Mouse (Mus musculus): Measurements from ENCODE around the gene Eng.
A peak's percentile ranks its signal among the peaks of the same experiment; 100 is the strongest.

Eng gene

DNA sequence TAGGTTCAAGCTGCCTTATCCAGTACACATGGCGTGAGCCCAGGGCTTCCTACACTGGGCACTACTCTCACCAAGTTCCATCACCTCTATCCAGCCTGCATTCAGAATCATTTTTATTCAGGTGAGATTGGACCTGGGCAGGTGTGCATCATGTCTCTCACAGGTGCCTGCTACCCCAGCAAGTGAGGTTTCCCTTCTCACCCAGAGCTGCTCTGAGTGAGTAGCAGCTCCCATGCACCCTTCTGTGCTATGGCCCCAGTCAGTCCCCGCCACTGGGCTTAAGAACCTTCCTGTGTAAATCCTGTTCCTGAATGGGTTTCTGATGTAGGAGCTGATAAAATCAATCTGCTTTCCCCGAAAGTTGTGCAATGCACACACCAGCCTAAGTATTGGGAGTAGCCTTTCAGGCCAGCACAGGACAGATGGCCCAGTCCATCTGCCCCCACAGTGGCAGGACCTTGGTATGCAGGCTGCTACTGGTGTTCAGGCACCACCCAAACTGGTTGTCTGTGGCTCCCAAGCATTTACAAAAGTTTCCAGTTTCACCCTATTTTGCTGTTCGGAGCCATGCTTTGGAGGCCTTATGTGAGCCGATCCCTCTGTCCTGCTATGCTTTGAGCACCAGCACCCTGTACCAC, 22.2 kb upstream of the Eng start:
- no peak for DNase-seq (ENCODE audit: low spot score)

GRCm38 (mm10) chr2:32625212-32625872, 21.1 kb upstream of the Eng start:
- no peak for DNase-seq (ENCODE audit: low spot score)

- DNase-seq (ENCODE audit: low spot score) = no peak
These were observed 20.3 kb upstream of the Eng start for GRCm38 (mm10) chr2:32625873-32626694.

- no peak for DNase-seq (ENCODE audit: low spot score)
These were observed 18.9 kb upstream of the Eng start for GRCm38 (mm10) chr2:32627266-32628043.

DNA sequence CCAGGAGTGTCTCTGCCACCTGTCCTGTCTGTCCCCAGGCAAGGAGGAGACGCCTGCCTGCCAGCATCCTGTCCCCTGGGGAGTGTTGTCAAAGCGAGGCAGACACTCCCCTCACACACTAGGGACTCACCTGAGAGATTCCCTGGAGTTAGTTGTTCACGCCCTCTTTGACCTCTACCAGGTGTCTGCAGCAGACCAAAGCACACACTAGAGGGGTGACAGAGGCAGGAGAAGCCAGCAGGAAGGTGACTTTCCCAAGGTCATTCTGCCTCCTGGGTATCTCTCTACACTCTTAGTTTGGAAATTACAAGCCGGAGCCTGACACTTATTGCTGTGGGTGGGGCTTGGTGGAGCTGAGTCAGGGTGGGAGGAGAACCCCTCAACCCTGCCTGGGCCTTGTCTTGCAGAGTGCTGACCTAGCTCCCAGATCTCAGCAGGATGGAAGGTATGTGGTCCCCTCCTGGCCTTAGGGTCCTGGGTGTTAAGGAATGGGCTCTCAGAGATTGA, 18.3 kb upstream of the Eng start:
- no peak for DNase-seq (ENCODE audit: low spot score)

GRCm38 (mm10) chr2:32628729-32629128, 17.7 kb upstream of the Eng start:
- DNase-seq (ENCODE audit: low spot score) = peak; percentile 63

- DNase-seq (ENCODE audit: low spot score) = no peak
These were observed 17.0 kb upstream of the Eng start for GRCm38 (mm10) chr2:32629276-32629976.

DNA sequence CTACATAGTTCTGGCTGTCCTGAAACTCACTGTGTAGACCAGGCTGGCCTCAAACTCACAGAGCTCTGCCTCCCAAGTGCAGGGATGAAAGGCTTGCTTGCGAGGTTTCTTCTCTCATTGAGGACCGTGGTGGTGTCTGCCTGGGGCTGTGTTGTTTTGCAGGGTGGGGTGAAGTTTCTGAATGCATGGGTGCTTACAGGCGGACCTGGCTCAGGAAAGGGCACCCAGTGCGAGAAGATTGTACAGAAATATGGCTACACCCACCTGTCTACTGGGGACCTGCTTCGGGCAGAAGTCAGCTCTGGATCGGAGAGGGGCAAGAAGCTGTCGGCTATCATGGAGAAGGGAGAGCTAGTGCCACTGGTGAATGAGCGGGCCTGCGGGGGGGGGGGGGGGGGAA, 16.4 kb upstream of the Eng start:
- DNase-seq (ENCODE audit: low spot score) = no peak

DNA sequence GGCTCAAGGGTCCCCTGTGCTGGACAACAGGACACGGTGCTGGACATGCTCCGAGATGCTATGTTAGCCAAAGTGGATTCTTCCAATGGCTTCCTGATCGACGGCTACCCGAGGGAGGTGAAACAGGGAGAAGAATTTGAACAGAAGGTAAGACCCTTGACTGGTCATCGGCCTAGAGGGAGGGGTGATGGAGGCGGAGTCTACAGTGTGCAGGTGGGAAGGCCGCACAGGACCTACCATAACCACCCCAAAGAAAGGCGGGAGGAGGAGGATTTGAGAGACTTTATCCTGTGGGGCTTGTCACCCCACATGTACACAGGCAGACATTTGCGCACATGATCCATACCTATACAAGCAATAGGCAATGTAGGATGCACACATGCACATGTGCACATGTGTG, 15.3 kb upstream of the Eng start:
- no peak for DNase-seq (ENCODE audit: low spot score)

DNA sequence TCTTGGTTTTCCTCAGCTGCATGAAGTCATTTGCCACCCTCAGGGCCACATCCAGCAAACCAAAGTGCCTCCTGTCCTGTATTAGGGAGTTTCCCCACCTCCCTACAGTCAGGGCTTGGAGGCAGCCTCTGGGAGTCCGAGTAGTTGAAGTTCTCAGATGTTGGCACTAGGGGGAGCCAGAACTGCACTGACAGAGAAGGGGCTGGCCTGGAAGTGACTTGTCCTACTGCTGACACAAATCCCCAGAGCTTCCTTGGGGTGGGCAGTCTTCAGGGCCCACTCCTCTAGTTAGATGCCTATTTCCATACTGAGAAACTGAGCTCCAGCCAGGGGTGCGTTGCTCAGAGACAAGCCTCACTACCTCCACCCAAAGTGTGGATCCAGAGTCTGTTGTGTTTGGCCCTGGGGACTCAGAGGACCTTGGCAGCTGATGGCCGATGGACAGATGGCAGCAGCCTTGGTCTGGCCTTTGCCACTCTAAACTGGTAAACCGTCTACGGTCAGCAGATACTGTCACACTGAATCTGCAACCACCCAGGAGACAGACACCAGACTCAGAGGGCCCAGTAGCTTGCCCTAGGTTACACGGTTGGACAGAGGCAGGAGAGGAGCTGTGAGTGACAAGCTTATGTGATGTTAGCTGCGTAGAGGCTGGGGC, 14.5 kb upstream of the Eng start:
- peak; percentile 80 for DNase-seq (ENCODE audit: low spot score)

GRCm38 (mm10) chr2:32633660-32634059, 12.7 kb upstream of the Eng start:
- DNase-seq (ENCODE audit: low spot score) = no peak

- no peak for DNase-seq (ENCODE audit: low spot score)
These were observed 11.9 kb upstream of the Eng start for GRCm38 (mm10) chr2:32634277-32635105.

DNA sequence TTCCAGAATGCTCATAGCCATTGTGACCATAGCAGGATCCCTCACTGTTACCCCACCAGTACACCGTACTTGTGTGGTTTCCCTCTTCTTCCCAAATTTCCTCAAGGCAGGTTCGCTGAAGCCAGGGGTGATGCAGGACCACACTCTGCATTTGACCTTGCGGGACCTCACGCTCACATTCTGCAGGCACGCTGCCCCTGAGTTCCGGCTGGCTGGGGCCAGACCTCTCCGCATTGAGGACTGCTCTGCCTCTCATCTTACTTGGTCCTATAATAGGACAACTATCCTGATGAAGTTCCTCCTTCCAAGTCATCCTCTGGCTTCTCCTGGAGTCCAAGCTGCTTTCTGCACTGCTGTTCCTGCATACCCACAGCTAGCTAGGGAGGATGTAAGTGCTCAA, 9.8 kb upstream of the Eng start:
- DNase-seq (ENCODE audit: low spot score) = no peak

DNA sequence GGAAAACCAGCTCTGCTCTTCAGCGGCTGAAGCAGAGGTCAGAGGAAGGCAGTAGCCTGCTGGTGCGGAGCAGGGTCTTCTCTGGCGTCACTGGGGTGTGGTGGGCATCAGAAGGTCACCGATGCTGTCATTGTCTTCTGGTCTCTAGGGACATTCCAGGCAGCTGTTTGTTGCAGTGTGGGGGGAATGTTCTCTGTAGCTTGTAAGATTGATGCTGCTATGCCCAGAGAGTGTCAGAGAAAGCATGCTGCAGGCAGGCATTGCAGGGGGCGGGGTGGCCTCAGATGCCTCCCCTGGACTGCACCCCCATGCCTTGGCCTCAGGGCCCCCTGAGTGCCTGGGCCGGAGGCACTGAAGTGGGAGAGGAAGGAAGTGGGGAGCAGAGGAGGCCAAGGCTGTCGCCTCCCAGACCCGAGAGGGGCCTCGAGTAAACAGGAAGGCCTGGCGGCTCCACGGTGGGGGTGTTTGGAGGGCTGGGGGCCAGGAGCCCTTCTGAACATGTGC, 8.6 kb upstream of the Eng start:
- no peak for DNase-seq (ENCODE audit: low spot score)

DNA sequence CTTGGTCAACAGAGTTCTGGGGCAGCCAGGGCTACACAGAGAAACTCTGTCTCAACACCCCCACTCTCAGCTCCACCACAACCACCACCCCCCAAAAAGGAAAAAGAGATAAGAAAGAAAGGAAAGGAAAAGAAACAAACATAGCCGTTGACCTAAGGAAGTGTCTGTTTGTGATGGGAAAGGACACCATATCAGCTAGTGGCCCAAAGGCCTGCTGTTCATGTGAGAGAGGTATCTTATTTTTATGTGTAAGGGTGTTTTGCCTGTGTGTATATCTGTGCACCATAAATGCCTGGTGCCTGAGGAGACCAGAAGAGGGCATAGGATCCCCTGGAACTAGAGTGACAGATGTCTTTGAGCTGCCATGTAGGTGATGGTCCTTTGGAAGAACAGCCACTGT, 6.8 kb upstream of the Eng start:
- no peak for DNase-seq (ENCODE audit: low spot score)

DNA sequence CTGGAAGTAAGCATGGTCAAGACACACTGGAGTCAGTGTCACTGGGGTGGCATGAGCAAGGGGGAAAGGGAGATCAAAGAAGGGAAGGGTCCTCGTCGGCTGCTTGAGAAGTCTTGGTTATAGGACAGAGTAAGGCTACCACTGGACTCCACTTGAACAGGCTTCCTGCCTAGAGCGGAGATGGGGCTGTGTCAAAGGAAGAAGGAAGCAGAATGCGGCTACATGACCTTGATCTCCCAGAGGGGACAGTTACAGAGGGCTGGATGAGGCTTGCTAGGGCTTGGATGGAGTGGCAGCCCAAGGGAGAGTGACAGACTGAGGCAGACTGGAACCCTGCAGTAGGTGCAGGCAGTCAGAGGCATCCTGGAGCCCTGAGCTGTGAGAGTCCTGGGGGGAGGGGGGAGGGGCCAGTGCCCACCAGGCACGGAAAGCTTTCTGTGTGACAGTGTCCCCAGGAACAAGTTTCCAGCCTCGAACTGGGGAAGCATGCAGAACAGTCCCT, 5.8 kb upstream of the Eng start:
- no peak for DNase-seq (ENCODE audit: low spot score)

GRCm38 (mm10) chr2:32641810-32642209, 4.6 kb upstream of the Eng start:
- no peak for DNase-seq (ENCODE audit: low spot score)

DNA sequence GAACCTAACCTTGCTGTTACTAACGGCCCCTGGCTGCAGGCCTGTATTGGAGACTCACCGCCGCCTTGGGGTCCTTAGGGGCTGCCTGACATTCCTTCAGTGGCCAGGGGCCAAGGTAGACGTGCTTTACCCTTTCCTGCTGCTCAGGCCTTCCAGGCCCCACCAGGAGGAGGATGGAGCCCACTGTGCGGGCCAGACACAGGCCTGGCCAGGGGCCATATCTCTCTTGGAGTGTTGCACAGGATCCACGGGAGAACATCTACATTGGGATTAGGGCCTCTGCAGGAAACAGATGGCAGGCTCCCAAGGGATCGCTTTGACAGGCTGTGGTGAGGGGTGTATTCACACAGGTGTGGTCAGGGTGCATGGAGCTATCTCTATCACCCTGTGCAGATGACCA, 3.6 kb upstream of the Eng start:
- no peak for DNase-seq (ENCODE audit: low spot score)

DNA sequence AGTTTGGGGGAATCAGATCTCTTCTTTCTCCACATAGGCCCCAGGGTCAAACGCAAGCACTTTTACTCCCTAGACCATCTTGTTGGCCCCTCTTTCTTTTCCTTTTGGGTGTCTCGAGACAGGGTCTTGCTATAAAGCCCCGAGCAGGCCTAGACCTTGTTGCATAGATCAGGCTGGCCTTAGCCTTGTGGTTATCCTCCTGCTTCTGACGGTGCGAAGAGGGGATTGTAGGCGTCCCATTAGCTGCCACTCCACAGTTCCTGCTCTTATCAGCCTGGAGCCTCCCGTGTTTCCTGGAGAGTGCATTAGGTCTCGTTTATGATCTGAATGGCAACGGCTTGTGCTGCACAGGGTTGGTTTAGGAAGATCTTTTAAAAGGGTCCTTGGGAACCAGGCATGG, 2.3 kb upstream of the Eng start:
- DNase-seq (ENCODE audit: low spot score) = no peak
